Comparison of ENCODE assay signal across 22 mouse cellular contexts in the genomic region with DNA sequence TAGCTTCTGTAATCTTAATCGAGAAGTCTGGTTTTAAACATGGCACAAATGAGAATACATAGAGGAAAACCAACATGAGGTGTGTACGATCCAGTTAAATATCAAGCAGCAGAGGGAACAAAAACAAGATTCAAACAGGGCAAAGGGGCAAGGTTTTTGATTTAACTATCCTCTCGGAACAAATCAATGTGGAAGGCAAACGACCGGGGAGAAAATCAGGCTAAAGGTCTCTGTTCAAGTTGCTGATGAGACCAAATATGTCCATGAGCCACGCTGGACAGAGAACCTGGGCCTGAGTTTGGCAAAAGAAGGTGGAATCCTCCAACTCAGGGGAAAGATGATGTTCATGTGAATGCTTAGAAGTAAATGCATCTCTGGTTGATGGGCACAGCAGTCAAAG. TPM values are rescaled to one million over a fixed set of nuclear protein-coding genes. Genes with fewer than 3 reads are reported as not detected.
DNase-seq lines count a peak whose midpoint lies in the region; ATAC-seq and TF ChIP-seq lines count a peak whose summit lies in the region.
"Had no signal": no experiment of that assay in that cellular context is flagged by ENCODE, and none has a peak within 500 bp of the region (broad histone marks: within the 10 kb centered on the region; RNA-seq: fewer than 3 reads in every experiment).

No protein-coding gene starts in this region.

- H3K4me3 ChIP-seq in kidney, embryonic 16.5 days (ENCODE audit: low read length) = no peak overlapping the region
- no peak overlapping the region for H3K4me3 ChIP-seq in liver, adult 2 months (ENCODE audit: insufficient read depth, low read depth, low read length)
- no peak overlapping the region for H3K4me3 ChIP-seq in ES-E14 (ENCODE audit: insufficient read depth in 1 of 2, low read depth in 1 of 2, low read length in 2 of 2, poor library complexity in 1 of 2, severe bottlenecking in 1 of 2)
- no peak overlapping the region for H3K4me3 ChIP-seq in liver, embryonic 16.5 days (ENCODE audit: low read depth, low read length)
- no peak overlapping the region for H3K4me3 ChIP-seq in midbrain, embryonic 15.5 days
- H3K4me3 ChIP-seq: embryonic facial prominence, embryonic 13.5 days; forebrain, embryonic 12.5 days; heart, embryonic 10.5 days; hindbrain, embryonic 13.5 days had no signal

- no peaks in the 10 kb centered on the region for H3K27me3 ChIP-seq in kidney, embryonic 16.5 days (ENCODE audit: insufficient read depth, low read length)
- H3K27me3 ChIP-seq in liver, adult 2 months (ENCODE audit: control insufficient read depth, insufficient read depth, low read length) = no peaks in the 10 kb centered on the region
- H3K27me3 ChIP-seq in liver, embryonic 16.5 days (ENCODE audit: control insufficient read depth, insufficient read depth, low read depth, low read length) = no peaks in the 10 kb centered on the region
- H3K27me3 ChIP-seq in midbrain, embryonic 15.5 days (replicated peaks) = no peaks in the 10 kb centered on the region
- H3K27me3 ChIP-seq: CH12.LX; embryonic facial prominence, embryonic 13.5 days; forebrain, embryonic 12.5 days; hindbrain, embryonic 13.5 days had no signal

- WGBS in kidney, embryonic 16.5 days = 77% methylated on average over 6 of the region's 6 CpGs
- WGBS in liver, adult 2 months = 25% methylated on average over 6 of the region's 6 CpGs
- WGBS in liver, embryonic 16.5 days (ENCODE audit: insufficient replicate concordance) = 67% methylated on average over 6 of the region's 6 CpGs
- 92% methylated on average over 6 of the region's 6 CpGs for WGBS in midbrain, embryonic 15.5 days

- no peak for TF ChIP-seq CTCF in liver, adult 2 months (IDR thresholded peaks at IDR 0.05; ENCODE audit: low read depth, low read length)

- H3K36me3 ChIP-seq in kidney, embryonic 16.5 days (ENCODE audit: insufficient read depth, low read length) = peaks cover 3% of the 10 kb centered on the region; the same call in 1 of the 2 replicates
- peaks cover 17% of the 10 kb centered on the region; the same call in 1 of the 2 replicates for H3K36me3 ChIP-seq in liver, adult 2 months (ENCODE audit: control insufficient read depth, insufficient read depth, low read length)
- H3K36me3 ChIP-seq in ES-E14 (ENCODE audit: control insufficient read depth, insufficient read depth, low read length, poor library complexity, severe bottlenecking) = no peaks in the 10 kb centered on the region
- H3K36me3 ChIP-seq in liver, embryonic 16.5 days (ENCODE audit: control insufficient read depth, insufficient read depth) = no peaks in the 10 kb centered on the region
- H3K36me3 ChIP-seq in midbrain, embryonic 15.5 days (replicated peaks) = no peaks in the 10 kb centered on the region
- H3K36me3 ChIP-seq: forebrain, embryonic 12.5 days; hindbrain, embryonic 13.5 days had no signal

- ATAC-seq in kidney, embryonic 16.5 days (ENCODE audit: low FRiP score, low TSS enrichment) = no peak
- peak; percentile 40; the same call in 1 of the 2 replicates for ATAC-seq in liver, embryonic 16.5 days (ENCODE audit: low read depth)
- no peak for ATAC-seq in midbrain, embryonic 15.5 days (replicated peaks)
- ATAC-seq: forebrain, embryonic 16.5 days had no signal

- H3K9ac ChIP-seq in kidney, embryonic 16.5 days (replicated peaks; ENCODE audit: low read length) = no peak overlapping the region
- peak overlapping the region; percentile 55; the same call in 1 of the 2 replicates for H3K9ac ChIP-seq in liver, adult 2 months (ENCODE audit: low read depth, low read length)
- no peak overlapping the region for H3K9ac ChIP-seq in ES-E14 (ENCODE audit: insufficient read depth, low read depth, low read length, poor library complexity, severe bottlenecking)
- H3K9ac ChIP-seq in liver, embryonic 16.5 days (ENCODE audit: low read depth, low read length) = no peak overlapping the region
- no peak overlapping the region for H3K9ac ChIP-seq in midbrain, embryonic 15.5 days
- H3K9ac ChIP-seq: embryonic facial prominence, embryonic 13.5 days; forebrain, embryonic 12.5 days; hindbrain, embryonic 13.5 days had no signal

- in situ Hi-C loops in ES-E14 (cut with MboI; ENCODE audit: low sequenced_read_pairs in 2 of 2, unreplicated experiment in 2 of 2) = no loop called here

- H3K27ac ChIP-seq in kidney, embryonic 16.5 days (ENCODE audit: low read length) = no peak overlapping the region
- peak overlapping the region; percentile 98 for H3K27ac ChIP-seq in liver, adult 2 months (replicated peaks; ENCODE audit: insufficient read depth, low read depth, low read length)
- H3K27ac ChIP-seq in ES-E14 (ENCODE audit: insufficient read depth, low read depth, low read length, poor library complexity, severe bottlenecking) = peak overlapping the region; percentile 29; the same call in 1 of the 2 replicates
- H3K27ac ChIP-seq in liver, embryonic 16.5 days (ENCODE audit: low read length) = peak overlapping the region; percentile 70
- no peak overlapping the region for H3K27ac ChIP-seq in midbrain, embryonic 15.5 days
- H3K27ac ChIP-seq: embryonic facial prominence, embryonic 13.5 days; forebrain, embryonic 12.5 days; heart, embryonic 10.5 days; hindbrain, embryonic 13.5 days had no signal

- H3K4me1 ChIP-seq in kidney, embryonic 16.5 days (ENCODE audit: insufficient read depth, low read length) = no peaks in the 10 kb centered on the region
- H3K4me1 ChIP-seq in liver, adult 2 months (ENCODE audit: control insufficient read depth, insufficient read depth, low read length) = peaks cover 58% of the 10 kb centered on the region
- peaks cover 18 to 23% of the 10 kb centered on the region in 2 experiments for H3K4me1 ChIP-seq in ES-E14 (ENCODE audit: control insufficient read depth in 2 of 2, insufficient read depth in 2 of 2, low read length in 2 of 2, poor library complexity in 1 of 2)
- peaks cover 8% of the 10 kb centered on the region for H3K4me1 ChIP-seq in liver, embryonic 16.5 days (ENCODE audit: control insufficient read depth, low read depth, low read length)
- no peaks in the 10 kb centered on the region for H3K4me1 ChIP-seq in midbrain, embryonic 15.5 days
- H3K4me1 ChIP-seq: embryonic facial prominence, embryonic 13.5 days; forebrain, embryonic 12.5 days; hindbrain, embryonic 13.5 days had no signal

- peak; percentile 72 for DNase-seq in kidney, adult 9 months
- DNase-seq in liver, adult 2 months (ENCODE audit: extremely low read depth, low read depth, low spot score) = peak; percentile 99
- DNase-seq in liver (no peak), ES-E14 (ENCODE audit: low read depth, low spot score) (no peak)
- no peak for DNase-seq in urinary bladder, postnatal 4 days (ENCODE audit: low spot score in 2 of 2)
- DNase-seq: adrenal gland, postnatal 10 days; cerebellum, adult 18-20 months; cerebellum, adult 9-11 months; cerebellum, postnatal 36 days; gastrocnemius, postnatal 10 days; heart, adult 18-20 months; heart, postnatal 10 days; heart, postnatal 4 days had no signal

- no peak for TF ChIP-seq POLR2A in liver, adult 2 months (IDR thresholded peaks at IDR 0.05; ENCODE audit: extremely low read depth, insufficient read depth, low read length)

- H3K79me2 ChIP-seq in liver, adult 2 months (ENCODE audit: control insufficient read depth, insufficient read depth, low read length) = peaks cover 39% of the 10 kb centered on the region; the same call in 1 of the 2 replicates

- H3K9me3 ChIP-seq in kidney, embryonic 16.5 days (ENCODE audit: low read length) = no peaks in the 10 kb centered on the region; the same call in 1 of the 2 replicates
- H3K9me3 ChIP-seq in ES-E14 (ENCODE audit: control insufficient read depth, insufficient read depth, low read depth, low read length) = no peaks in the 10 kb centered on the region
- no peaks in the 10 kb centered on the region for H3K9me3 ChIP-seq in liver, embryonic 16.5 days (replicated peaks; ENCODE audit: control insufficient read depth, low read length)
- H3K9me3 ChIP-seq in midbrain, embryonic 15.5 days = no peaks in the 10 kb centered on the region
- H3K9me3 ChIP-seq: embryonic facial prominence, embryonic 13.5 days; forebrain, embryonic 12.5 days; heart, embryonic 10.5 days; hindbrain, embryonic 13.5 days had no signal

- no peak overlapping the region for H3K4me2 ChIP-seq in kidney, embryonic 16.5 days (replicated peaks; ENCODE audit: low read depth, low read length)
- no peak overlapping the region for H3K4me2 ChIP-seq in liver, embryonic 16.5 days (ENCODE audit: low read depth, low read length)
- H3K4me2 ChIP-seq in midbrain, embryonic 15.5 days = no peak overlapping the region
- H3K4me2 ChIP-seq: embryonic facial prominence, embryonic 13.5 days; forebrain, embryonic 12.5 days; hindbrain, embryonic 13.5 days had no signal

TF ChIP-seq in ES-E14, 5 proteins besides CTCF, POLR2A, EP300 and RAD21:
- TF ChIP-seq ZNF384 (IDR thresholded peaks at IDR 0.05; ENCODE audit: low read depth, low read length) (no peak), ZC3H11A (IDR thresholded peaks at IDR 0.05; ENCODE audit: borderline replicate concordance, low read depth, low read length) (no peak), CHD2 (IDR thresholded peaks at IDR 0.05; ENCODE audit: low read depth, low read length) (no peak), MAFK (IDR thresholded peaks at IDR 0.05; ENCODE audit: insufficient read depth, low read depth, low read length) (no peak), HCFC1 (IDR thresholded peaks at IDR 0.05; ENCODE audit: borderline replicate concordance, insufficient read depth, low read length) (no peak)

RNA-seq across cellular contexts. Expression of gene Slc25a13, which starts 14.5 kb away (rescaled TPM):
- 48.4 and 48.8 TPM in 2 replicates for polyA plus RNA-seq in kidney, embryonic 16.5 days (2015; fragmentation: Nextera tagmentation; extraction: Ambion mirVana)
- total RNA-seq in liver, adult 2 months (2014; rRNA removed) = 206 and 232 TPM in 2 replicates
- polyA plus RNA-seq in liver, adult 2 months (2012; rRNA removed) = 53.5 and 60.3 TPM in 2 replicates
- 36.7 and 53.5 TPM in 2 replicates for total RNA-seq in ES-E14 (2012; rRNA removed)
- 55.1 and 58.7 TPM in 2 replicates for polyA plus RNA-seq in liver, embryonic 16.5 days (2015; fragmentation: Nextera tagmentation; extraction: Ambion mirVana)
- polyA plus RNA-seq in midbrain, embryonic 15.5 days (2015; fragmentation: Nextera tagmentation; extraction: Ambion mirVana) = 3.8 and 4.0 TPM in 2 replicates
- total RNA-seq: CH12.LX had no signal

Comparison
In these comparisons a context has a peak if more than half of its experiments do, and no peak if none do; other contexts are left out.
1. DNase-seq: peak in kidney, adult 9 months (single experiment) and liver, adult 2 months (single experiment); none in liver (single experiment), ES-E14 (single experiment) and urinary bladder, postnatal 4 days (0 of 2).
2. H3K27ac ChIP-seq: peak in liver, adult 2 months (single experiment), ES-E14 (single experiment) and liver, embryonic 16.5 days (single experiment); none in kidney, embryonic 16.5 days (single experiment) and midbrain, embryonic 15.5 days (single experiment).